Mouse (Mus musculus) intestine, embryonic 15.5 days (tissue): ENCODE data around the gene Psmd13. TPM values are rescaled to one million over a fixed set of nuclear protein-coding genes. Genes with fewer than 3 reads are reported as not detected.
A peak's percentile ranks its signal among the peaks of the same experiment; 100 is the strongest.

Experiments used
- ATAC-seq: fragments of 200-750 bp; cut with Nextera tagmentation; 2 replicates; pipeline ENCODE4 v1.8.0; 2017; ENCODE audit warnings: moderate TSS enrichment, moderate library complexity
- H3K27ac ChIP-seq: fragments of 300-500 bp; sonication (generic); 2 replicates; pipeline ENCODE4 v1.5.1; 2015; ENCODE audit warnings: mild to moderate bottlenecking, inconsistent platforms
- H3K27me3 ChIP-seq: fragments of 300-500 bp; sonication (generic); replicated peaks from 2 replicates; pipeline ENCODE4 v1.6.1; 2015; ENCODE audit warnings: inconsistent platforms
- H3K36me3 ChIP-seq: fragments of 300-500 bp; sonication (generic); 2 replicates; pipeline ENCODE4 v1.6.1; 2015; ENCODE audit warnings: inconsistent platforms
- H3K4me1 ChIP-seq: fragments of 300-500 bp; sonication (generic); replicated peaks from 2 replicates; pipeline ENCODE4 v1.6.1; 2015; ENCODE audit warnings: inconsistent platforms
- H3K4me2 ChIP-seq: fragments of 300-500 bp; sonication (generic); replicated peaks from 2 replicates; pipeline ENCODE4 v1.6.1; 2015; ENCODE audit warnings: mild to moderate bottlenecking, inconsistent platforms
- H3K4me3 ChIP-seq: fragments of 300-500 bp; sonication (generic); replicated peaks from 2 replicates; pipeline ENCODE4 v1.5.1; 2015; ENCODE audit warnings: inconsistent platforms
- H3K9ac ChIP-seq: fragments of 300-500 bp; sonication (generic); 2 replicates; pipeline ENCODE4 v1.6.1; 2015; ENCODE audit warnings: inconsistent platforms
- H3K9me3 ChIP-seq: fragments of 300-500 bp; sonication (generic); 2 replicates; pipeline ENCODE4 v1.6.1; 2016; ENCODE audit warnings: inconsistent platforms
- WGBS: fragments of 180-500 bp; shearing (Covaris S2); methylation state at CpG from one replicate; pipeline ENCODE4 v1.1.7; 2015; 5-methylcytosine and 5-hydroxymethylcytosine counted together
- polyA plus RNA-seq: library from polyadenylated mRNA; unstranded; fragments of >200 nt; fragmentation: Nextera tagmentation; extraction: Ambion mirVana; gene quantifications from 2 replicates; pipeline ENCODE4 v1.2.1, GENCODE M21; 2015

Psmd13 gene
- 194 and 214 TPM in 2 replicates for polyA plus RNA-seq

DNA sequence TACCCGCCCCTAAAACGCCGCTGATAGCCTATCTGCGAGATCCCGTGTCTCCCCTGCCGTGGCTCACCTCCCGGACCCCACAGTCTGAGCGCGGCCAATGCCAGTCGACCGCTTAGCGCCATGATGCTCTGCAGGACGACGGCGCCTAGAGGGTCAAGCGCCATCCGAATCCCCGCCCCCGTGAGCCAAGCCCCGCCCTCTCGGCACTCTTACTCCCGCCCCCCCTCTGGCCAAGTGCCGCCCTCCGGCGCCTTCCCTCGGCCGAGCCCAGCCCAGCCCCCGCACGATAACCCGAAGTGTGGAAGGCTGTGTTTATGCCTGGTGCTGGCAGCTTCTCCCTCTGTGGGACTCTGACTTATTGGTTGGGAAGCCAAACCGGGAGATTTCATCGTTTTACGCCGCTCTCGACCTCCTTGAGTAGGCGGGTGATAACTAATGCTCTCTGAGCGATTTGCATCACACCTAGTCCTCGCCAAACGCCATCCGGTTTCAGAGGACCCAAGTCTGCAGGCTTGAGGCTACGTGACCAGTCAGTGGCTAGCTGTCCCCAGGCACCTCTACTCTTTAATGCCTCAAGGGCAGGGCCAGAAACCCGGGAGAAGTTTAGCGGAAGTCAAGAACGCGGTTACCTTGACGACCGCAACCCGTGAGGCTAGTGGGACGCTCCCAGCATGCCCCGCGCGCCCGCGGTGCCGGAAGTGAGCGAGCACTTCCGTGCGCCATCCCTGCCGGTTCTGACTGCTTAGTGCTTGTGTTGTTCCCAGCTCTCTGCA is at the start of gene Psmd13, which contains the start of gene Sirt3:
Psmd13 (plus strand) TSS at position 273 of the 773 bp plus-strand sequence.
Sirt3 (minus strand) TSS at position 614 of the 773 bp plus-strand sequence.
- WGBS, result under 1% methylated on average over 59 of the region's 59 CpGs
- H3K9me3 ChIP-seq, result no peaks in the 10 kb centered on the region
- H3K4me3 ChIP-seq, result peak within 1 kb of the TSS; percentile 59
- H3K27ac ChIP-seq, result peak within 1 kb of the TSS; percentile 85
- 0 out of 2 replicates have a peak, but pooled peaks cover 4% of the 10 kb centered on the region for H3K36me3 ChIP-seq
- peak within 1 kb of the TSS; percentile 82 for H3K4me2 ChIP-seq
- peak; percentile 97 for ATAC-seq
- peak within 1 kb of the TSS; percentile 76 for H3K9ac ChIP-seq
- H3K27me3 ChIP-seq, result no peaks in the 10 kb centered on the region
- H3K4me1 ChIP-seq, result peaks cover 11% of the 10 kb centered on the region

DNA sequence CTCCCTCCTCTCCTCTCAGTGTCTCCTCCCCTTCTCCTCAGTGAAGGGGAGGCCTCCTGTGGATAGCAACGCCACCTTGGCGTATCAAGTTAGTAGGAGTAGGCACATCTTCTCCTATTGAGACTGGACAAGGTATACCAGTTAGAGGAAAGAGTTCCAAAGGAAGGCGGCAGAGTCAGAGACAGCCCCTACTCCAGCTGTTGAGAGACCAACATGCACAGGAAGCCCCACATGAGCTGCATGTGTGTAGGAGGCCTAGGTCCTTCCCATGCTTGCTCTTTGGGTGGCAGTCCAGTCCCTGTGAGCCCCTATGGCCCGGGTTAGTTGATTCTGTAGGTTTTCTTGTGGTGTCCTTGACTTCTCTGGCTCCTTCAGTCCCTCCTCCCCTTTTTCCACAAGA is 48.4 kb upstream of the Psmd13 start:
- Histone ChIP-seq H3K27me3 (no peaks in the 10 kb centered on the region), H3K9ac (no peak overlapping the region), H3K4me3 (no peak overlapping the region), H3K36me3 (no peaks in the 10 kb centered on the region), H3K9me3 (no peaks in the 10 kb centered on the region), H3K27ac (no peak overlapping the region), H3K4me1 (0 out of 2 replicates have a peak, but pooled peaks cover 5% of the 10 kb centered on the region), H3K4me2 (no peak overlapping the region)
- no peak for ATAC-seq
- WGBS, result 83% methylated on average over 4 of the region's 4 CpGs

GRCm38 (mm10) chr7:140834968-140835757 is 46.6 kb upstream of the Psmd13 start, which contains the start of gene Urah:
Gene Urah (plus strand): TSS chr7:140835018.
- H3K4me1 ChIP-seq, result 0 out of 2 replicates have a peak, but pooled peaks cover 5% of the 10 kb centered on the region
- peak; percentile 83 for ATAC-seq
- H3K36me3 ChIP-seq, result no peaks in the 10 kb centered on the region
- no peaks in the 10 kb centered on the region for H3K9me3 ChIP-seq
- no peak within 1 kb of the TSS; the same call in 1 of the 2 replicates for H3K4me3 ChIP-seq
- peak within 1 kb of the TSS; percentile 43 for H3K4me2 ChIP-seq
- WGBS, result 36% methylated on average over 20 of the region's 20 CpGs
- no peak within 1 kb of the TSS for H3K9ac ChIP-seq
- H3K27ac ChIP-seq, result no peak within 1 kb of the TSS
- no peaks in the 10 kb centered on the region for H3K27me3 ChIP-seq

DNA sequence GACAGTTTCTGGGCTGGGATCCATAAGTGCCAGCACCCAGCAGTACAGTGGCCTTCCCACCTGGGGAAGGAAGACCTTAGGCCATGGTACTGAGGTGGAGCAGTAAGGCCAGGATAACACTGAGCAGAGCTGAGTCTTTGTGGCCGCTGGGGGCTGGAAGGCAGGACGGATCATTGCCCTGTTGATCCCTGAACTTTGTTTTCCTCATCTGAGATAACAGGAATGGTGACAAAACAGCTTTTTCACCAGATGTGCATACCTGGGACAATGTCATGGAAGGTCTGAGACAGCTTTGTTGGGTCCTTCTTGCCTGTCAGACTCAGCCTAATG is 46.0 kb upstream of the Psmd13 start:
- 38% methylated on average over 2 of the region's 2 CpGs for WGBS
- Histone ChIP-seq H3K9me3 (no peaks in the 10 kb centered on the region), H3K27me3 (no peaks in the 10 kb centered on the region), H3K4me3 (no peak overlapping the region; the same call in 1 of the 2 replicates), H3K4me2 (peak overlapping the region; percentile 43), H3K9ac (no peak overlapping the region), H3K4me1 (0 out of 2 replicates have a peak, but pooled peaks cover 5% of the 10 kb centered on the region), H3K27ac (no peak overlapping the region), H3K36me3 (no peaks in the 10 kb centered on the region)
- ATAC-seq, result no peak; the same call in 1 of the 2 replicates

GRCm38 (mm10) chr7:140836243-140837115 is 45.3 kb upstream of the Psmd13 start:
- no peaks in the 10 kb centered on the region for H3K9me3 ChIP-seq
- H3K27me3 ChIP-seq, result no peaks in the 10 kb centered on the region
- no peak for ATAC-seq
- no peak overlapping the region for H3K4me3 ChIP-seq
- H3K27ac ChIP-seq, result no peak overlapping the region
- H3K4me1 ChIP-seq, result 0 out of 2 replicates have a peak, but pooled peaks cover 5% of the 10 kb centered on the region
- H3K4me2 ChIP-seq, result no peak overlapping the region
- no peaks in the 10 kb centered on the region for H3K36me3 ChIP-seq
- 82% methylated on average over 9 of the region's 9 CpGs for WGBS
- H3K9ac ChIP-seq, result no peak overlapping the region

DNA sequence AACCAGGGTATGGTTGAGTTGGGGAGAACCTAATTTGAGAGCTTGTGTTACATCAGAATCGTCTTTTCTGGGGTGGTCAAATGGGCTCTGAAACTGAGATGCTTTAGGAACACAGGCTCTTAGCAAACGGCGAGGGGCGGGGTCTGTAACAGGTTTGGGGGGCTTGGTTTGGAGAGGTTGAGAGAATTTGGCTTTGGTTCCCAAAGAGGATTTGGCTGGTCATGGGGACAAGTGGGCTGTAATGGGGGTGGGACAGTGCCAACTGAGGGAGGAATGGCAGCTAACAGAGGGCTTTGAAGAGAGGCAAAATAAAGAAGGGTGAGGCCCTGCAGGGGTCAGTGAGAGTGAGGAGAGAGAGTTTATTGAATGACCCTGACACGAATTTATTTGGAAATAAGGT is 42.2 kb upstream of the Psmd13 start:
- no peak for ATAC-seq
- Histone ChIP-seq H3K4me3 (no peak overlapping the region), H3K9me3 (no peaks in the 10 kb centered on the region), H3K36me3 (no peaks in the 10 kb centered on the region), H3K4me2 (no peak overlapping the region), H3K9ac (no peak overlapping the region), H3K27ac (no peak overlapping the region), H3K27me3 (0 out of 2 replicates have a peak, but pooled peaks cover 9% of the 10 kb centered on the region), H3K4me1 (0 out of 2 replicates have a peak, but pooled peaks cover 5% of the 10 kb centered on the region)
- 55% methylated on average over 5 of the region's 5 CpGs for WGBS

DNA sequence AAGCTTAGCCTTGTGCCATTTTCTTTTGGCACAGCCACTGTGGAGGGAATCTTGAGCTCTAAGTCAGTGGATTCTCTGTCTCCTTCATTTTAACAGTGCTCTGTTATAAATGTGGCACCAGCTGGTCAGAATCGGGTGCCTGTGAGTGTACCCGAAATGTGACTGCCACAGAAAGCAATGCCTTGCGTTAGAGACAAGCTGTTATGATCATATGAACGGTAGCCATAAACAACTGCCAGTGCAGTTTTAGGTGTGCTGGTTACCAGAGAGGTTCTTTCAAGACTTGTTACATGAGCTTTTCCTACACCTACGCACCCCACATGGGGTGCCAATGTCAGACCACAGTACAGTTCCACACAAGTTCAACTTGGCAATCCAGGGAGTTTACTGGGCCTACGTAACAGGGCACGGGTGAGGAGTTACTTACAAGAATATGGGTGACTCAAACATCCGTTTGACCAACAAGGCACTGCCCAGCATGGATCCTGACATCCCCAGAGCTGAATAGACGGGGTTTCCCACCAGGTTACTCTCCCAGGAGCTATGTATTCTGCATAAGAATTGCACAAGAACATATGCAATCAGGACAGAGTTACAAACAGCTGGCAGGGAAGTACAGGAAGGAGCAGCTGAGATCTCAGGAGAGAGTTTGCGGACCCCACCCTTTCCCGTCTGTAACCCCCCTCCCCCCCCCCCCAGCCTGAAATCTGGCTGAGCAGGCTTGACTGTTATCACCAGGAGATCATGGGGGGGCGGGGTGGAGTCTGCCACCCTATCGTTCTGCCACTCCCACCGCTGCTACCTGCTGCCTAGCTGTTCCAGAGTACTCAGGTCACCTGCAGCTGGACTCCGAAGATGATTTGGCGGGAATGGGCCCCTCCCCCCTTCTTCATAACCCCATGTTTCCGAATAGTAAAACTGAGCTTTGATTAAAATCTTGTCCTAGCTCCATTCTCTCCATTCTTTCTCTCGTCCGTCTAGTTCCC is 40.7 kb upstream of the Psmd13 start:
- no peaks in the 10 kb centered on the region for H3K36me3 ChIP-seq
- H3K4me2 ChIP-seq, result peak overlapping the region; percentile 10; the same call in 1 of the 2 replicates
- H3K27me3 ChIP-seq, result peaks cover 9% of the 10 kb centered on the region; the same call in 1 of the 2 replicates
- ATAC-seq, result peak; percentile 76
- H3K9me3 ChIP-seq, result no peaks in the 10 kb centered on the region
- no peak overlapping the region for H3K9ac ChIP-seq
- 0 out of 2 replicates have a peak, but pooled peaks cover 2% of the 10 kb centered on the region for H3K4me1 ChIP-seq
- H3K27ac ChIP-seq, result no peak overlapping the region
- WGBS, result 30% methylated on average over 18 of the region's 19 CpGs
- H3K4me3 ChIP-seq, result no peak overlapping the region

- Histone ChIP-seq H3K9me3 (no peaks in the 10 kb centered on the region), H3K4me1 (0 out of 2 replicates have a peak, but pooled peaks cover 2% of the 10 kb centered on the region), H3K4me2 (no peak overlapping the region), H3K9ac (no peak overlapping the region), H3K36me3 (no peaks in the 10 kb centered on the region), H3K4me3 (no peak overlapping the region), H3K27ac (no peak overlapping the region), H3K27me3 (peaks cover 9% of the 10 kb centered on the region; the same call in 1 of the 2 replicates)
- WGBS, result 70% methylated on average over 7 of the region's 7 CpGs
- ATAC-seq, result no peak
Measured at GRCm38 (mm10) chr7:140843806-140844205, 38.0 kb upstream of the Psmd13 start.

- H3K27me3 ChIP-seq, result peaks cover 9% of the 10 kb centered on the region; the same call in 1 of the 2 replicates
- no peaks in the 10 kb centered on the region for H3K9me3 ChIP-seq
- H3K9ac ChIP-seq, result no peak within 1 kb of the TSS
- no peaks in the 10 kb centered on the region for H3K36me3 ChIP-seq
- H3K27ac ChIP-seq, result no peak within 1 kb of the TSS
- no peak within 1 kb of the TSS for H3K4me2 ChIP-seq
- WGBS, result 24% methylated on average over 14 of the region's 14 CpGs
- H3K4me3 ChIP-seq, result no peak within 1 kb of the TSS
- ATAC-seq, result peak; percentile 67
- H3K4me1 ChIP-seq, result 0 out of 2 replicates have a peak, but pooled peaks cover 2% of the 10 kb centered on the region
Measured at GRCm38 (mm10) chr7:140844905-140845665, 36.7 kb upstream of the Psmd13 start, which contains the start of gene Scgb1c1. Gene Scgb1c1 (plus strand): TSS chr7:140845547.

DNA sequence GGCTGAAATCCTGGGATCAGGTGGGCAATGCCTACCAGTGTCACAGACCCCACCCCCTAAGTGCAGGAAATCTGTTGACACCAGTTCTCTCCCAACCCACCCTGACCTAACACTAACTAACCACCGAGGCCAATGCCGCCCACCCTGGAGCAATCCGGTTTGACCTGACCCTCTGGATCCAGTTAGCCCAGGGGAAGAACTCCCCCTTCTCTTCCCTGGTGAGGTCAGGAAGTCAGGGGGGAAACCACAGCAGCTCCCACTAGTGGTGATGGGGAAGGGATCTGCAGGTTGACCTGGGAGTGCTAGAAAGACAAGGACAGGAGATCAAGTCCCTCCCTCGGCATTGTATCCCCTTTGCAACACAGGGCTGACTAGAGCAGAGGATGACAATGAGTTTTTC is 36.1 kb upstream of the Psmd13 start:
- Histone ChIP-seq H3K4me1 (0 out of 2 replicates have a peak, but pooled peaks cover 2% of the 10 kb centered on the region), H3K27me3 (peaks cover 9% of the 10 kb centered on the region; the same call in 1 of the 2 replicates), H3K9me3 (no peaks in the 10 kb centered on the region), H3K9ac (no peak overlapping the region), H3K36me3 (no peaks in the 10 kb centered on the region), H3K4me2 (no peak overlapping the region), H3K27ac (no peak overlapping the region), H3K4me3 (no peak overlapping the region)
- ATAC-seq, result no peak
- WGBS, result 56% methylated on average over 4 of the region's 4 CpGs
